Mouse (Mus musculus) lung, postnatal 0 days (tissue): ENCODE measurements at regions not wholly inside any gene's neighbourhood (a gene's known extent, or its start where the extent isn't known, plus 50 kb on each side); places are given as distances from the start of the nearest gene placed in this dataset.

Source experiments
- CTCF ChIP-seq: IDR thresholded peaks from 2 replicates; pipeline ENCODE4 v1.5.1; 2016; ENCODE audit warnings: antibody characterized with exemption, mild to moderate bottlenecking
- EP300 ChIP-seq: IDR thresholded peaks from 2 replicates; pipeline ENCODE4 v1.6.1; 2016; ENCODE audit warnings: antibody characterized with exemption, mild to moderate bottlenecking, control low read depth

DNA sequence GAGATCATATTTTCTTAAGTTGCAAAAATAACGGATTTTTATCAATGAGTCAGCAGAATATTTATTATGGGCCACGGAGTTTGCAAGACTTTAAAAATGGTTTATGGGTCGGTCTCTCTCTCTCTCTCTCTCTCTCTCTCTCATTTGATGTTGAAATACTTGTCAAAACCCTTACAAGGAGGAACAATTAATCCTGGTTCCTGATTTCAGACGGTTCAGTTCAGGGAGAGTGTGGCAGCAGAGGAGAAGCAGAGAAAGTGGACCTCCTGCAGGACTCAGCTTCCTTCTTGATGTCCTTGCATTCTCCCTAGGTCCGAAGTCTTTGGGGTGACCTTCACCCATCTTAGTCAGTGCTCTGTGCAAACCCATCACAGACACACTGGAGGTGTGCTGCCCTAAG lies 57.4 kb upstream of the Nr5a2 start:
- TF ChIP-seq CTCF, result no peak
- no peak for TF ChIP-seq EP300
